Mouse (Mus musculus): ENCODE measurements around the gene Mast4. TPM values are rescaled to one million over a fixed set of nuclear protein-coding genes. Genes with fewer than 3 reads are reported as not detected.

The Mast4 gene
- total and polyA plus RNA-seq, 3 experiments, result 2.7 to 7.0 TPM; not detected in 1

DNA sequence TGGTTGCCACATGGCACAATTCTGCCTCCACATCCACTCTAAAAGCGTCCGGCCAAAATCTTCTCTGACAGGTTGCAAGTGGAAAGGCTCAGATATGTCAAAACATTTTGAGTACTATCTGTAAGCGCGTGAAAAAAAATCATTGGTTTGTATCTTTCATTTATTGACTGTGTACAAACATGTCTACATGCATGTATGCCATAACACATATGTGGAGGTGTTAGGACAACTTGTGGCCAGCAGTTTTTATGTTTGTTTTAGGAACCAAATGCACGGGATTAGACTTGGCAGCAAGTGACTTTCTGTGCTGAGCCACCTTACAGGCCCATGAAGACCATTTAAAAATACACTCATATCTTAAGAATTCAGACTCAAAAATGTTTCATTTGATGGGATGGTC, 206.7 kb downstream of the Mast4 start:
- H3K27ac ChIP-seq (ENCODE audit: control insufficient read depth, low read depth, low read length), result no peak overlapping the region
- no peak overlapping the region for H3K9ac ChIP-seq (ENCODE audit: control insufficient read depth, low read depth, low read length, poor library complexity, severe bottlenecking)
- no peaks in the 10 kb centered on the region for H3K27me3 ChIP-seq (ENCODE audit: control insufficient read depth in 1 of 2, insufficient read depth in 2 of 2, low read length in 2 of 2)
- DNase-seq (ENCODE audit: low read depth, low spot score), result no peak
- H3K79me2 ChIP-seq (ENCODE audit: control insufficient read depth, insufficient read depth, low read length, poor library complexity), result no peaks in the 10 kb centered on the region
- no peaks in the 10 kb centered on the region for H3K4me1 ChIP-seq (ENCODE audit: control insufficient read depth in 1 of 2, insufficient read depth in 2 of 2, low read length in 2 of 2)
- no peak overlapping the region for H3K4me3 ChIP-seq (ENCODE audit: control insufficient read depth in 1 of 2, insufficient read depth in 1 of 2, low read depth in 2 of 2, low read length in 2 of 2)
- H3K9me3 ChIP-seq (replicated peaks; ENCODE audit: insufficient read depth, low read length), result no peaks in the 10 kb centered on the region
- no peak for TF ChIP-seq CHD1 (IDR thresholded peaks at IDR 0.05; ENCODE audit: low read depth, low read length)
- no peak for TF ChIP-seq POLR2AphosphoS5 (IDR thresholded peaks at IDR 0.05; ENCODE audit: borderline replicate concordance, low read depth, low read length)
- TF ChIP-seq POLR2AphosphoS2 (IDR thresholded peaks at IDR 0.05; ENCODE audit: low read length), result no peak
- no peak for TF ChIP-seq POLR2A (IDR thresholded peaks at IDR 0.05; ENCODE audit: control insufficient read depth in 1 of 2, insufficient read depth in 1 of 2, low read depth in 1 of 2, low read length in 2 of 2, poor library complexity in 1 of 2)
- TF ChIP-seq E2F4 (IDR thresholded peaks at IDR 0.05; ENCODE audit: borderline replicate concordance, low read depth, low read length), result no peak
- no peak for TF ChIP-seq MAX (IDR thresholded peaks at IDR 0.05; ENCODE audit: low read length)
- no peak for TF ChIP-seq MAZ (IDR thresholded peaks at IDR 0.05; ENCODE audit: low read depth, low read length)
- TF ChIP-seq ZNF384 (IDR thresholded peaks at IDR 0.05; ENCODE audit: low read depth, low read length), result no peak
- no peak for TF ChIP-seq KAT2A (conservative IDR thresholded peaks at IDR 0.05; ENCODE audit: low read depth, low read length)
- no peak for TF ChIP-seq GATA1 (IDR thresholded peaks at IDR 0.05; ENCODE audit: low read depth, low read length)
- TF ChIP-seq ZMIZ1 (IDR thresholded peaks at IDR 0.05; ENCODE audit: low read depth, low read length), result no peak
- no peak for TF ChIP-seq TBP (IDR thresholded peaks at IDR 0.05; ENCODE audit: low read depth, low read length)
- TF ChIP-seq TAL1 (IDR thresholded peaks at IDR 0.05; ENCODE audit: low read length), result no peak
- no peak for TF ChIP-seq SIN3A (IDR thresholded peaks at IDR 0.05; ENCODE audit: low read length)
- no peaks in the 10 kb centered on the region for H3K36me3 ChIP-seq (ENCODE audit: control insufficient read depth in 1 of 2, insufficient read depth in 2 of 2, low read length in 2 of 2)

DNA sequence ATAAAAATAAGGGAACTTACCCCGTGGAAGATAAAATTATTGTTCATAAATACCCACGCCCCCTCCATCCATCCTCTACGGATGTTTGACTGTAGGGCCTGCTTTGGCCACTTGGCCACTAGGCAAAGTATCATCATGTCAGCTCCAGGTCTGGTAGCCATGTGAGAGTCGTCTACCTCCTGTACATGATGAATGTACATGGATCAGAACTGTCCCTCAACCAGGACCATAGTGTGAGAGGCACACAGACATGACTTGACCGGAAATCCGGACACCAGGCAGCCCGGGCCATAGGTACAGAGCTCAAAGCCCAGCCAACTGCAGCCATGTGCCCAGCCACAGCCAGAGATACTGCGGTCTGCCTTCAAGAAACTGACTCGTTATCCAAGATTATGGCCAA, 210.6 kb downstream of the Mast4 start:
- Histone ChIP-seq H3K4me1 (ENCODE audit: control insufficient read depth in 1 of 2, insufficient read depth in 2 of 2, low read length in 2 of 2) (no peaks in the 10 kb centered on the region), H3K9me3 (replicated peaks; ENCODE audit: insufficient read depth, low read length) (no peaks in the 10 kb centered on the region), H3K79me2 (ENCODE audit: control insufficient read depth, insufficient read depth, low read length, poor library complexity) (no peaks in the 10 kb centered on the region), H3K4me3 (ENCODE audit: control insufficient read depth in 1 of 2, insufficient read depth in 1 of 2, low read depth in 2 of 2, low read length in 2 of 2) (no peak overlapping the region), H3K27ac (ENCODE audit: control insufficient read depth, low read depth, low read length) (no peak overlapping the region), H3K27me3 (ENCODE audit: control insufficient read depth in 1 of 2, insufficient read depth in 2 of 2, low read length in 2 of 2) (no peaks in the 10 kb centered on the region), H3K9ac (ENCODE audit: control insufficient read depth, low read depth, low read length, poor library complexity, severe bottlenecking) (no peak overlapping the region), H3K36me3 (ENCODE audit: control insufficient read depth in 1 of 2, insufficient read depth in 2 of 2, low read length in 2 of 2) (no peaks in the 10 kb centered on the region)
- no peak for TF ChIP-seq GATA1 (IDR thresholded peaks at IDR 0.05; ENCODE audit: low read depth, low read length)
- TF ChIP-seq USF2 (IDR thresholded peaks at IDR 0.05; ENCODE audit: borderline replicate concordance in 1 of 2, insufficient read depth in 1 of 2, low read depth in 1 of 2, low read length in 2 of 2), result no peak
- TF ChIP-seq SIN3A (IDR thresholded peaks at IDR 0.05; ENCODE audit: low read length), result no peak
- TF ChIP-seq NRF1 (IDR thresholded peaks at IDR 0.05; ENCODE audit: insufficient read depth, low read depth, low read length, poor library complexity, severe bottlenecking), result no peak
- TF ChIP-seq MYC (IDR thresholded peaks at IDR 0.05; ENCODE audit: low read depth, low read length), result no peak
- TF ChIP-seq MEF2A (IDR thresholded peaks at IDR 0.05; ENCODE audit: extremely low read depth, insufficient replicate concordance, low read depth, low read length, poor library complexity, severe bottlenecking), result no peak
- TF ChIP-seq HCFC1 (IDR thresholded peaks at IDR 0.05; ENCODE audit: low read depth, low read length), result no peak
- TF ChIP-seq USF1 (IDR thresholded peaks at IDR 0.05; ENCODE audit: low read depth, low read length), result no peak
- no peak for TF ChIP-seq CTCF (IDR thresholded peaks at IDR 0.05 in 2 of 3, conservative IDR thresholded peaks at IDR 0.05 in 1 of 3; ENCODE audit: control insufficient read depth in 1 of 3, insufficient read depth in 1 of 3, low read depth in 2 of 3, low read length in 3 of 3, poor library complexity in 1 of 3, severe bottlenecking in 1 of 3)
- TF ChIP-seq GABPA (IDR thresholded peaks at IDR 0.05; ENCODE audit: low read depth, low read length), result no peak
- no peak for TF ChIP-seq MAX (IDR thresholded peaks at IDR 0.05; ENCODE audit: low read length)
- no peak for TF ChIP-seq TAL1 (IDR thresholded peaks at IDR 0.05; ENCODE audit: low read length)
- no peak for TF ChIP-seq MYB (IDR thresholded peaks at IDR 0.05; ENCODE audit: low read depth, low read length)
- TF ChIP-seq MAZ (IDR thresholded peaks at IDR 0.05; ENCODE audit: low read depth, low read length), result no peak
- TF ChIP-seq JUND (IDR thresholded peaks at IDR 0.05; ENCODE audit: low read depth, low read length), result no peak
- no peak for TF ChIP-seq ZC3H11A (IDR thresholded peaks at IDR 0.05; ENCODE audit: low read depth, low read length)
- TF ChIP-seq MXI1 (IDR thresholded peaks at IDR 0.05; ENCODE audit: low read depth, low read length), result no peak
- no peak for TF ChIP-seq TBP (IDR thresholded peaks at IDR 0.05; ENCODE audit: low read depth, low read length)
- TF ChIP-seq POLR2AphosphoS2 (IDR thresholded peaks at IDR 0.05; ENCODE audit: low read length), result no peak
- DNase-seq (ENCODE audit: low read depth, low spot score), result no peak

All from MEL (cell line).